Mouse (Mus musculus): Measurements from ENCODE around the gene Slc25a11. TPM values are rescaled to one million over a fixed set of nuclear protein-coding genes. Genes with fewer than 3 reads are reported as not detected.

The Slc25a11 gene
- polyA plus RNA-seq, 1 experiment from 2014 or later = 138 TPM

DNA sequence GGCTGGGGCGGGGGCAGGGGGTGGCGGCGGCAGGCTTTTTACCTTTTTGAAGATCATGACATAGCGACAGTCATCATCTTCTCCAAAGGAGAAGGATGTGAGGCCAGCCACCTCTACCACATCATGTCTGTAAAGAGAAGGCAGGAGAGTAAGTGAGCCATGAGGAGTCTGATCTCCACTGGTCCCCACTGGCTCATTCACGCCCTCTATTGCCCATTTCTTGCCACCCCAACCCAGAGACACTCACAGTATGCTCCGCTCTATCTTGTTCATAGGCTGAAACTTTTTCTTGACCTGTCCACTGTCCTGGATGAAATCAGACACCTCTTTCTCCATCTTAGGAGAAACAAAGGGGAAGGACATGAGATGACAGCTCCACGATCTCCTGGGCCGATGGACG, 17.5 kb upstream of the Slc25a11 start:
- Histone ChIP-seq H3K36me3 (ENCODE audit: control insufficient read depth, insufficient read depth, low read length) (peaks cover 4% of the 10 kb centered on the region), H3K9me3 (ENCODE audit: control insufficient read depth, low read length) (no peaks in the 10 kb centered on the region), H3K4me3 (ENCODE audit: low read depth, low read length) (no peak overlapping the region), H3K4me2 (replicated peaks; ENCODE audit: low read depth, low read length) (no peak overlapping the region), H3K4me1 (replicated peaks; ENCODE audit: control insufficient read depth, insufficient read depth, low read length) (no peaks in the 10 kb centered on the region; the same call in 1 of the 2 replicates), H3K9ac (ENCODE audit: low read depth, low read length) (no peak overlapping the region), H3K27ac (ENCODE audit: low read depth, low read length) (no peak overlapping the region), H3K27me3 (ENCODE audit: control insufficient read depth, insufficient read depth, low read length) (no peaks in the 10 kb centered on the region)
- WGBS = 96% methylated on average over 9 of the region's 9 CpGs
- ATAC-seq (ENCODE audit: low FRiP score) (no peak), DNase-seq (ENCODE audit: low spot score) (no peak)

DNA sequence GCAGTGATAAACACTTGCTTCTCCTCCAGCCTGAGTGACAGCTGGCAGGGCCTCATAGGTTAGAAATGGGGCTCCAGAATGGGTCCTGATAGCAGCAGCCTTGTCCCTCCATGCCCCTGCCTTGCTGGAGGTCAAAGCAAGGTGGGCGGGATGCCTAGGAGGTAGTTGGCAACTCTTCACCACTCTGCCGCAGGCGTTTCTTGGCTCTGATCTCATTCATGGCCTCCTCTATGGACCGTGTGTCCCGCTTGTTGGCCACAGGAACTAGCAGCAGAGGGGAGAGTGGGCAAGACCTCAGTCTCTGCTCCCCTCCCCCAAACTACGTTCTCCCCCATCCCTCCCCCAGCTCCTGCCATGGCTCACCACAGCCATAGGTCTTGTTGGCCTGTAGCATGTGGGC, 16.7 kb upstream of the Slc25a11 start:
- no peak overlapping the region for H3K27ac ChIP-seq (ENCODE audit: low read depth, low read length)
- no peaks in the 10 kb centered on the region for H3K9me3 ChIP-seq (ENCODE audit: control insufficient read depth, low read length)
- H3K4me1 ChIP-seq (replicated peaks; ENCODE audit: control insufficient read depth, insufficient read depth, low read length) = no peaks in the 10 kb centered on the region; the same call in 1 of the 2 replicates
- no peaks in the 10 kb centered on the region for H3K27me3 ChIP-seq (ENCODE audit: control insufficient read depth, insufficient read depth, low read length)
- no peak for DNase-seq (ENCODE audit: low spot score)
- WGBS = 96% methylated on average over 4 of the region's 6 CpGs
- no peak overlapping the region for H3K9ac ChIP-seq (ENCODE audit: low read depth, low read length)
- H3K4me3 ChIP-seq (ENCODE audit: low read depth, low read length) = no peak overlapping the region
- H3K36me3 ChIP-seq (ENCODE audit: control insufficient read depth, insufficient read depth, low read length) = peaks cover 4% of the 10 kb centered on the region
- no peak overlapping the region for H3K4me2 ChIP-seq (replicated peaks; ENCODE audit: low read depth, low read length)
- ATAC-seq (ENCODE audit: low FRiP score) = no peak

DNA sequence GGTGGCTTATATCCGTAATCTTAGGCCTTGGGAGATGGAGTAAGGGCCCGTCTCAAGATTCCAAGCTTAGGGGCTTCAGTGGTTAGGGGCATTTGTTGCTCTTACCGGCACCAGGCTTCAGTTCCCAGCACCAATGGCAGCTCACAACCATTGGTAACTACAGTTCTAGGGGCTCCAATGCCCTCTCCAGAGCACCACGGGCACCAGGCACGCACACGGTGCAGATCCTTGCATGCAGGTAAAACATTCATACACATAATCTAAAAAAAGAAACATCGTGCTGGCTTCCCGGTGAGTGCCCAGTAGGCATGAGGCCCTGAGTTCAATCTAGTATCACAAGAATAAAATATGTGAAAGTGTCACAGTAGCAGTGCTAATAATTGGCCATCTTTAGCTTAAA, 15.8 kb upstream of the Slc25a11 start:
- Histone ChIP-seq H3K4me1 (replicated peaks; ENCODE audit: control insufficient read depth, insufficient read depth, low read length) (no peaks in the 10 kb centered on the region; the same call in 1 of the 2 replicates), H3K27me3 (ENCODE audit: control insufficient read depth, insufficient read depth, low read length) (no peaks in the 10 kb centered on the region), H3K9ac (ENCODE audit: low read depth, low read length) (no peak overlapping the region), H3K9me3 (ENCODE audit: control insufficient read depth, low read length) (no peaks in the 10 kb centered on the region), H3K27ac (ENCODE audit: low read depth, low read length) (no peak overlapping the region), H3K4me3 (ENCODE audit: low read depth, low read length) (no peak overlapping the region), H3K4me2 (replicated peaks; ENCODE audit: low read depth, low read length) (no peak overlapping the region), H3K36me3 (ENCODE audit: control insufficient read depth, insufficient read depth, low read length) (peaks cover 4% of the 10 kb centered on the region)
- DNase-seq (ENCODE audit: low spot score) = no peak
- ATAC-seq (ENCODE audit: low FRiP score) = no peak
- WGBS = 94% methylated on average over 8 of the region's 8 CpGs

DNA sequence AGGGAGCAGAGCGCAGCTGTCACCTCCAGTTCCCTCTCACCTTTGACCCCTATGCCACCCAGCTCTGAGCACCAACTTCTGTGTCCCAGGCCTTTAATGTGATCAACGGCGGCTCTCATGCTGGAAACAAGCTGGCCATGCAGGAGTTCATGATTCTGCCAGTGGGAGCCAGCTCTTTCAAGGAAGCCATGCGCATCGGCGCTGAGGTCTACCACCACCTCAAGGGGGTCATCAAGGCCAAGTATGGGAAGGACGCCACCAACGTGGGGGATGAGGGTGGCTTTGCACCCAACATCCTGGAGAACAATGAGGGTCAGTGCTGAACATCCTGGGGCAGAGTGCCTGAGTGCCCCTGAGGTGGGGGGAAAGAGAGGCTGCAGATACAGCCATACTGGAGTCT, 13.3 kb upstream of the Slc25a11 start:
- 88% methylated on average over 8 of the region's 8 CpGs for WGBS
- Histone ChIP-seq H3K27me3 (ENCODE audit: control insufficient read depth, insufficient read depth, low read length) (no peaks in the 10 kb centered on the region), H3K4me1 (replicated peaks; ENCODE audit: control insufficient read depth, insufficient read depth, low read length) (0 out of 2 replicates have a peak, but pooled peaks cover 5% of the 10 kb centered on the region), H3K27ac (ENCODE audit: low read depth, low read length) (no peak overlapping the region), H3K9ac (ENCODE audit: low read depth, low read length) (no peak overlapping the region), H3K4me3 (ENCODE audit: low read depth, low read length) (no peak overlapping the region), H3K36me3 (ENCODE audit: control insufficient read depth, insufficient read depth, low read length) (peaks cover 4% of the 10 kb centered on the region), H3K4me2 (replicated peaks; ENCODE audit: low read depth, low read length) (no peak overlapping the region), H3K9me3 (ENCODE audit: control insufficient read depth, low read length) (no peaks in the 10 kb centered on the region)
- DNase-seq (ENCODE audit: low spot score) (no peak), ATAC-seq (ENCODE audit: low FRiP score) (no peak)

DNA sequence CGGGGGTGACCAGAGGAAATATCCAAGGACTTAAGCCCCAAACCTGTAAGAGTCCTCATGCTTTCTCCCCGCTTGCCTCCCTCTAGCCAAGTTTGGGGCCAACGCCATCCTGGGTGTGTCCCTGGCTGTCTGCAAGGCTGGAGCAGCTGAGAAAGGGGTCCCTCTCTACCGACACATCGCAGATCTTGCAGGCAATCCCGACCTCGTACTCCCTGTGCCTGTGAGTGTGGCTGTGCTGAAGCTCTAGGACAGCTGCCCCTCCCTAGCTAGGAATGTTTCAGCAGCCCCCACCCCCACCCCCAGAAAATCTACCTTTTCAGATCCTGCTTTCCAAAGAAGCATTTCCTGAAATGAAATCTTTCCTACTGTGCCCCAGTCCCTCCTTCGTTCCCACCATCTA, 11.7 kb upstream of the Slc25a11 start:
- WGBS = 74% methylated on average over 8 of the region's 8 CpGs
- Histone ChIP-seq H3K4me1 (replicated peaks; ENCODE audit: control insufficient read depth, insufficient read depth, low read length) (0 out of 2 replicates have a peak, but pooled peaks cover 5% of the 10 kb centered on the region), H3K4me3 (ENCODE audit: low read depth, low read length) (no peak overlapping the region), H3K27ac (ENCODE audit: low read depth, low read length) (no peak overlapping the region), H3K36me3 (ENCODE audit: control insufficient read depth, insufficient read depth, low read length) (no peaks in the 10 kb centered on the region; the same call in none of the 2 replicates), H3K9ac (ENCODE audit: low read depth, low read length) (no peak overlapping the region), H3K9me3 (ENCODE audit: control insufficient read depth, low read length) (no peaks in the 10 kb centered on the region), H3K4me2 (replicated peaks; ENCODE audit: low read depth, low read length) (no peak overlapping the region), H3K27me3 (ENCODE audit: control insufficient read depth, insufficient read depth, low read length) (no peaks in the 10 kb centered on the region)
- ATAC-seq (ENCODE audit: low FRiP score) = no peak
- DNase-seq (ENCODE audit: low spot score) = no peak

DNA sequence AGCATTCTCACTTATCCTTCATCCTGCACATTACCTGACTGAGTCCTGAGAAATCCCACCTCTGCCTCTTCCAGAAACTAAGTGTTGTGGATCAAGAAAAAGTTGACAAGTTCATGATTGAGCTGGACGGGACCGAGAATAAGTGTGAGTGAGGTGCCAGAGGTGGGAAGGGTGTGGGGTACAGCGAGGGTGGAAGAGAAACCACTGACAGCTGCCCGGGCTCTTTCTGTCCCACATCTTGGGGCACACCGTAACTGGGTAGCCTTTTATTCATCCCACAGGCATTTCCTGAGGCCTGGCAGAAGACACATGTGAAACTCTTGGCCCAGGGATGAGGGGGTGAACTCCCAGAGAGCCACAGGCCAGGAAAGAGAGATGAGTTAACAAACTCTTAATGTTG, 11.2 kb upstream of the Slc25a11 start:
- Histone ChIP-seq H3K27ac (ENCODE audit: low read depth, low read length) (no peak overlapping the region), H3K4me2 (replicated peaks; ENCODE audit: low read depth, low read length) (no peak overlapping the region), H3K36me3 (ENCODE audit: control insufficient read depth, insufficient read depth, low read length) (no peaks in the 10 kb centered on the region; the same call in 1 of the 2 replicates), H3K27me3 (ENCODE audit: control insufficient read depth, insufficient read depth, low read length) (no peaks in the 10 kb centered on the region), H3K9me3 (ENCODE audit: control insufficient read depth, low read length) (no peaks in the 10 kb centered on the region), H3K9ac (ENCODE audit: low read depth, low read length) (no peak overlapping the region), H3K4me3 (ENCODE audit: low read depth, low read length) (no peak overlapping the region), H3K4me1 (replicated peaks; ENCODE audit: control insufficient read depth, insufficient read depth, low read length) (0 out of 2 replicates have a peak, but pooled peaks cover 5% of the 10 kb centered on the region)
- no peak for DNase-seq (ENCODE audit: low spot score)
- ATAC-seq (ENCODE audit: low FRiP score) = no peak
- WGBS = 86% methylated on average over 5 of the region's 5 CpGs

DNA sequence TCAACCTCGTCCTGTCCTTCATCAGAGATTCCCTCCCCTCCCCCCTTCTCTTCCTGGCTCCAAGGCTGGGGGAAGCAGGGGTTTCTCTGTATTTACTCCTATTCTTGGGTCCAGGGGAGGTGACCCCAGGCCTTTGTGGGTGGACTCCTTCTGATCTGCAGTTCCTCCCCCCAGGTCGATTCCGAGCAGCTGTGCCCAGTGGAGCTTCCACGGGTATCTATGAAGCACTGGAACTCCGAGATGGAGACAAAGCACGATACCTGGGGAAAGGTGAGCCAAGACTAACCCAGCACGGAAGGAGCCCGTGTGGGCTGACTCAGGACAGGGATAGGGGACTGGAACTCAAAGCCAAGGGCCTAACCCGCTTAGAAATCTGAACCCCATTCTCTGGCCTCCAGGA, 10.7 kb upstream of the Slc25a11 start:
- Histone ChIP-seq H3K9me3 (ENCODE audit: control insufficient read depth, low read length) (no peaks in the 10 kb centered on the region), H3K9ac (ENCODE audit: low read depth, low read length) (no peak overlapping the region), H3K27ac (ENCODE audit: low read depth, low read length) (no peak overlapping the region), H3K27me3 (ENCODE audit: control insufficient read depth, insufficient read depth, low read length) (no peaks in the 10 kb centered on the region), H3K4me2 (replicated peaks; ENCODE audit: low read depth, low read length) (no peak overlapping the region), H3K4me1 (replicated peaks; ENCODE audit: control insufficient read depth, insufficient read depth, low read length) (0 out of 2 replicates have a peak, but pooled peaks cover 5% of the 10 kb centered on the region), H3K4me3 (ENCODE audit: low read depth, low read length) (no peak overlapping the region), H3K36me3 (ENCODE audit: control insufficient read depth, insufficient read depth, low read length) (no peaks in the 10 kb centered on the region; the same call in 1 of the 2 replicates)
- no peak for DNase-seq (ENCODE audit: low spot score)
- ATAC-seq (ENCODE audit: low FRiP score) = no peak
- WGBS = 55% methylated on average over 9 of the region's 9 CpGs

DNA sequence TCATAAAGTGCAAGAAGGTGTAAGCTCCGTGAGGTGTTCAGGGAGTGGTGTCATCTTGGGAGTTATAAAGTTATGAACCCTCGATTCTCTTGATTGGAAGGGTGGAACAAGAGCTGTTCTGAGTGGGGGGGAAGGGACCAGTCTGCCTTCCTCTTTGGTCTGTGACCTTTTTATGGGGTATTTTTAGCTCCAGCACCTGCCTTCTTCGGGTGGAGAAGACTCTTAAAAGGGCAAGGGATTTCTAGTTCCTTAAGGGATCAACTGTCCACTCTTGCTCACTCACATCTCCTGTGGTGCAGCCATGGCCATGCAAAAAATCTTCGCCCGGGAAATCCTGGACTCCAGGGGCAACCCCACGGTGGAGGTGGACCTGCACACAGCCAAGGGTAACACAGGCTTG, 10.3 kb upstream of the Slc25a11 start:
- H3K9ac ChIP-seq (ENCODE audit: low read depth, low read length) = no peak overlapping the region
- no peak for ATAC-seq (ENCODE audit: low FRiP score)
- no peak overlapping the region for H3K4me2 ChIP-seq (replicated peaks; ENCODE audit: low read depth, low read length)
- 55% methylated on average over 6 of the region's 6 CpGs for WGBS
- H3K4me3 ChIP-seq (ENCODE audit: low read depth, low read length) = no peak overlapping the region
- H3K27ac ChIP-seq (ENCODE audit: low read depth, low read length) = no peak overlapping the region
- H3K27me3 ChIP-seq (ENCODE audit: control insufficient read depth, insufficient read depth, low read length) = no peaks in the 10 kb centered on the region
- DNase-seq (ENCODE audit: low spot score) = no peak
- 0 out of 2 replicates have a peak, but pooled peaks cover 7% of the 10 kb centered on the region for H3K4me1 ChIP-seq (replicated peaks; ENCODE audit: control insufficient read depth, insufficient read depth, low read length)
- H3K36me3 ChIP-seq (ENCODE audit: control insufficient read depth, insufficient read depth, low read length) = no peaks in the 10 kb centered on the region; the same call in 1 of the 2 replicates
- no peaks in the 10 kb centered on the region for H3K9me3 ChIP-seq (ENCODE audit: control insufficient read depth, low read length)

DNA sequence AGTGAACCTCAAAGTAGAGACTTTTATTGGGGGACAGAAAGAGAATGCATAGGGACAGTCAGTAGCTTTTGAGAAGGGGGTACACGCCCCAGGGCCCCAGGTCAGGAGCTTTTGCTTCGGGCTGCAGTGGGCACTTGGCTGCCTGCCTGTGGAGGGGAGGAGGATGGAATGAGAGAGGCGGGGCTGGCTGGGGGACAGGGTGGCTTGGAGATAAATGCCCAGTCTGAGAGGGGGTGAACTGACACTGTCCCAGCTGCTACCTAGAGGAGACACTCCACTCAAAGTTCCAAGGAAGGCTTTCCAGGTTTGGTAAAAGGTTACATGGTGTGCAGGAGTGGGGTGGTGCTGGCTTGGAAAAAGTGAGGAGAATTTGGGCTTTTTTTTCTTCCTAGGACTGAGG, 9.7 kb upstream of the Slc25a11 start, which contains the start of gene Eno3:
Gene Eno3, plus strand, starts transcription at position 239 of the 400 bp plus-strand sequence.
- Histone ChIP-seq H3K4me1 (replicated peaks; ENCODE audit: control insufficient read depth, insufficient read depth, low read length) (0 out of 2 replicates have a peak, but pooled peaks cover 10% of the 10 kb centered on the region), H3K36me3 (ENCODE audit: control insufficient read depth, insufficient read depth, low read length) (no peaks in the 10 kb centered on the region; the same call in 1 of the 2 replicates)

More for the DNA sequence above, 9.7 kb upstream of the Slc25a11 start, which contains the start of gene Eno3:
- Histone ChIP-seq H3K27ac (ENCODE audit: low read depth, low read length) (peak within 1 kb of the TSS; percentile 96; the same call in 1 of the 2 replicates), H3K9ac (ENCODE audit: low read depth, low read length) (peak within 1 kb of the TSS; percentile 97), H3K4me3 (ENCODE audit: low read depth, low read length) (peak within 1 kb of the TSS; percentile 99), H3K9me3 (ENCODE audit: control insufficient read depth, low read length) (no peaks in the 10 kb centered on the region), H3K4me2 (replicated peaks; ENCODE audit: low read depth, low read length) (peak within 1 kb of the TSS; percentile 84), H3K27me3 (ENCODE audit: control insufficient read depth, insufficient read depth, low read length) (no peaks in the 10 kb centered on the region)
- no peak for DNase-seq (ENCODE audit: low spot score)
- no peak for ATAC-seq (ENCODE audit: low FRiP score)
- 0% methylated on average over 3 of the region's 3 CpGs for WGBS
